Mouse (Mus musculus) urinary bladder, postnatal 10 days (tissue): ENCODE measurements around the gene Ints14.
"Not testable (repeated sequence)": the region's sequence is repeated elsewhere in the genome, so short reads cannot be mapped to it uniquely, and the experiment has no call there.

Source experiments
- DNase-seq: peaks from one replicate; pipeline ENCODE4 v3.0.0; 2022; ENCODE audit warnings: low spot score

Gene Ints14

GRCm38 (mm10) chr9:65019146-65019545, 58.4 kb downstream of the Ints14 start:
- DNase-seq: no peak

- no peak for DNase-seq
Observed at GRCm38 (mm10) chr9:65020128-65020527, 59.4 kb downstream of the Ints14 start.

DNA sequence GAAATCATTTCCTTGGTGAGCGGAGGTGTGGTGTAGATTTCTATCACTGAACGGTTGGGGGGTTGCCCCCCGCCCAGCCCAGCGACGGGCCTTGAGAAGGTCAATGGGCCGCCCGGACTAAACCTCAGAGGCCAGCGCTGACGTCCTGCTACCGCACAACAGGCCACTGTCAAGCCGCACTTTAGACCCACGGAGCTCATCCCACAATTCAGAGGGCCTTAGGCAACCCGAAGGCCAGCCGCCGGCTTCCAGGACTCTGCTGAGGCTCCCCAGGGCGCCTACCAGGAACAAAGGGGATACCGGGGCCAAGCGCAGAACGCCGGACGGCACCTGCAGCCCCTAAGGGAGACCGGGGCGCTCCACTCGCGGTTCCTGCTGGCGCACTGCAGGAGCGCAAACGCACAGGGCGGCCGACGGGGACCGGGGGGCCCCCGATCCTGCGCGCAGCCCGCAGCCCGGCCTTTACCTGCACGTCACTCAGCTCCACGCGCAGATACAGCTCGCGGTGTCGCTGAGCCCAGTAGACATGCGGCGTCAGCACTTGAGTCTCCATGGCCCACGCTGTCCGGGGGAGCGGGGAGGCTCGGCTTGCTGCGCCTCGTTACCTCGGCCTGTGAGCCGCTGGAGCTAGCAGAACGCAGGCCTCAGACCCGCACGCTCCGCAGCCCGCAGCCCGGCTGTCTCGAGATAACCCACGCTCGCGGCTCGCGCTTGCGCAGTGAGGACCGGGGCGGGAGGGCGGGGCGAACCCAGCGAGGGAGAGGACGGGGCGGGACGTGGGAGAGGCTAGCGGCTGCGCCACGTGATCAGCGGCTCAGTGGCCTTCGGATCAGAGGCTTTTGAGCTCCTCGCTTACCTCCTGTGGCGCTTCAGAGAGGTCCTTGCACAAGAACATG, 60.5 kb downstream of the Ints14 start, which contains the start of gene Hacd3:
Gene Hacd3, minus strand, starts transcription at position 703 of the 896 bp plus-strand sequence.
- peak; percentile 62 for DNase-seq

- DNase-seq: no peak
Observed at GRCm38 (mm10) chr9:65021887-65022579, 61.3 kb downstream of the Ints14 start.

GRCm38 (mm10) chr9:65022580-65023135, 62.0 kb downstream of the Ints14 start:
- DNase-seq: no peak

- DNase-seq: no peak
Observed at GRCm38 (mm10) chr9:65023447-65023846, 62.7 kb downstream of the Ints14 start.

GRCm38 (mm10) chr9:65027241-65027640, 66.5 kb downstream of the Ints14 start:
- DNase-seq: no peak

DNA sequence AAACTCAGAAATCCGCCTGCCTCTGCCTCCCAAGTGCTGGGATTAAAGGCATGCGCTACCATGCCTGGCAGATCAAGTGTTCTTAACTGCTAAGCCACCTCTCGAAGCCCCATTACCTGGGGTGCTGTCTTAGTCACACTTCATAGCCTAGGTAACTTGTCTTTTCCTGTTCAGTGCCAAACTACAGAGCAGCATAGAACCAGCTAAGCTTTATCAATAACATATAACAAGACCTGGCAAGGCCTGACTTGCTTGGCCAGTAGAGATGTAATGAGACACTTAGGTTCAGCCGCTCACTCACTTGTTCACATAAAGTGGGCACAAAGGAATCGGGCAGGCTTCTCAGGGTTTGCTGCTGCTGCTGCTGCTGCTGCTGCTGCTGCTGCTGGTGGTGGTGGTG, 67.6 kb downstream of the Ints14 start:
- no peak for DNase-seq

- DNase-seq: not testable (repeated sequence)
Observed at GRCm38 (mm10) chr9:65031355-65031754, 70.7 kb downstream of the Ints14 start.

DNA sequence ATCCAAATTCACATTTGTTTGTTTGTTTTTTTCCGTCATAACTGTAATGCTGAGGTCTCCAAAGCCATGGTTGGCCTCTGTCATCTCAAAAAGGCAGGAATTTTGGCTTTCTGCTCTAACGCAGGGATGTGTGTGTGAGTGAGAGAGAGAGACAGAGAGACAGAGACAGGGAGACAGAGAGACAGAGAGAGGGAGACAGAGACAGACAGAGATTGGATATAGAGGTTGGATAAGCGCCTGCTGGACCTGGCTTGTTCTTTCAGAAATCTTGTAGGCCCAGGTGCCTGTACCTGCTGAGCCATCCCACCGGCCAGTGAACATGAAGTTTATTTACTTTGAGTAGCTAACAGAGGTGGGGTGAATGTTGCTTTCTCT, 71.2 kb downstream of the Ints14 start:
- DNase-seq: no peak

DNA sequence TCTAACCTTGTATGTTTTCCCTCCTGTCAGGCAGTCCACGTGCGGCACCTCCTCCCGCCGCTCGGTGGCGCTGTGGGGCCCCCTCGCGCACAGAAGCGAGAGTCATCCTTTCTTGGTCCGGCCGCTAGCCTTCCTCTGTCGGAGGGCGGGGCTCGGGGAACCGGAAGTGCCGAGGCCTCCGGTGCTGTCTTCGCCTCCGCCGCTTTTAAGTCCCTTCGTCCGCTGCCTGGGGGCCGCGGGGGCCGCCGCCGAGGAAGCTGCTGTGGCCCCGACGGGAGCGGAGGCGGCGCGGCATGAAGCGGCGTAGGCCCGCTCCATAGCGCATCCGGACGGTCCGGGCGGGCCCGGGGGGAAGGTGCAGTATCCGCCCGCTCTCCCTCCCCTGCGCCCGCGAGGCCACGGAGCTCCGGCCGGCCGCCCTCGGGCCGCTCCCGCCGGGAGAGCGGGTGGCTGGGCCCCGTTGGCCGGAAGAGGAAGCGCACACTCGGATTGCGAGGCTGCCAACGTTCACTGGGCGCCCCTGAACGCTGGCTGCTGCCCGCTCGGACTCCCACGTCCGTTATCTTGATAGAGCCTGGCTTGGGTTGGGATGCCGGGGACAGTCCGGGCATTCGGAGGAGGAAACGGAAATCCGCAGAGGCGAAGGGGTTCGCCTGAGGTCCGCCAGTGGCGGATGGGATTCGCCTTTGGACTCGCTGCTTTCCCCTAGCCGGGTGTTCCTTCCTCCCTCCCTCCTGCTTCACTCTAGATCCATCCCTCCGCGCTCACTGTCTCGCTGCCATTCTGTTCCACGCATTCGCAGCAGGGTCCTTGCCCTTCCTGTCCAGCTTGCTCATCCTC, 71.8 kb downstream of the Ints14 start, which contains the start of gene Dpp8:
Gene Dpp8, plus strand, starts transcription at position 146 of the 840 bp plus-strand sequence.
- DNase-seq: peak; percentile 72

- DNase-seq: no peak
Observed at GRCm38 (mm10) chr9:65036456-65036855, 75.8 kb downstream of the Ints14 start.
